Mouse (Mus musculus) left cerebral cortex, postnatal 25 days (tissue): ENCODE data around the gene Med19. TPM values are rescaled to one million over a fixed set of nuclear protein-coding genes. Genes with fewer than 3 reads are reported as not detected.
A peak's percentile ranks its signal among the peaks of the same experiment; 100 is the strongest.
"Not testable (repeated sequence)": the region's sequence is repeated elsewhere in the genome, so short reads cannot be mapped to it uniquely, and the experiment has no call there.

Source experiments
- DNase-seq, 2 experiments: peaks; one replicate each; pipeline ENCODE4 v3.0.0; 2022; ENCODE audit warnings: low spot score in 2 of 2, mixed read lengths in 1 of 2
- intact Hi-C: fragments of 180-260 bp; cut with DNase I; formaldehyde crosslinking; loops from one replicate; pipeline ENCODE4 v1.15.1; 2025
- total RNA-seq, 2 experiments: library from RNA; stranded (reverse); gene quantifications; 2 replicates each; pipeline ENCODE4 v1.2.3; 2021

Med19 gene
- total RNA-seq, 2 experiments from 2014 or later, result 30.4 to 32.0 TPM

DNA sequence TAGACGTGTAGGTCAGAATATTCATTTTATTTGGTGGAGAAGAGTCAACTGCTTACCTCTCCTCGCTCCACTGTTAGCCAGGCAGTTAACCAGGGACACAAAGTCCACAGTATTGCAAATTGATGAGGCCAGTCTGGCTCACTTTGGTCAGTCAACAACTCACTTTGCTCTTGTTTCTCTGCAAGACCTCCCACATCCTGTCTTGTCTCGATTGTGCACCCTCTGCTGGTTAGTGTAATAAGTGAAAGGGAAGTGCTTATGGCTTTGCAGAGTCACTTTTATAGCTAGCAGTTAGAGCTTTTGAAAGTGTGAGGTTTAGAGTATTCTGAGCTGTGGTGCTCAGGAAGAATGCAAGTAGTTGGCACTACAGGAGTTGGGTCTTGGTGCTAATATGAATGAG is 17.9 kb upstream of the Med19 start:
- intact Hi-C loops, result loop anchor here (2.0 kb wide), 1 partner anchor 43 kb away; no protein-coding TSS in a partner anchor
- DNase-seq, result peak; percentile 47 to 79

DNA sequence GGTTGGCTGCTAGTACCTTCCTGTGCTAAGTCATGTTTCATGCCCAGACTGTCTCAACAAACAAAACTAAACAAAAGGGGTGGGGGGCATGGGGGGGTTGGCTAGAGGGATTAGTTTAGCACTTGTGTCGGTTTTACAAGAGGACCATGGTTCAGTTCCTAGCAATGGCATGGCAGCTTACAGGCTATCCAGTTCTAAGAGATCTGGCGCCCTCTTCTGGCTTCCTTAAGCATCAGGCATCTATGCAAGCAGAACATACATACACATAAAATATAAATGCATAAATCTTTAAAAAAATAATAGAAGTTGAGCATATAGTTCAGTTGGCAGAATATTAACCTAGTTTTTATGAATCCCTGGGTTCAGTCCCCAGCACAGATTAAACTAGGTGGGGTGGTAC is 15.3 kb upstream of the Med19 start:
- DNase-seq, result no peak
- intact Hi-C loops, result loop anchor here (2.0 kb wide), 1 partner anchor 208 kb away; no protein-coding TSS in a partner anchor

DNA sequence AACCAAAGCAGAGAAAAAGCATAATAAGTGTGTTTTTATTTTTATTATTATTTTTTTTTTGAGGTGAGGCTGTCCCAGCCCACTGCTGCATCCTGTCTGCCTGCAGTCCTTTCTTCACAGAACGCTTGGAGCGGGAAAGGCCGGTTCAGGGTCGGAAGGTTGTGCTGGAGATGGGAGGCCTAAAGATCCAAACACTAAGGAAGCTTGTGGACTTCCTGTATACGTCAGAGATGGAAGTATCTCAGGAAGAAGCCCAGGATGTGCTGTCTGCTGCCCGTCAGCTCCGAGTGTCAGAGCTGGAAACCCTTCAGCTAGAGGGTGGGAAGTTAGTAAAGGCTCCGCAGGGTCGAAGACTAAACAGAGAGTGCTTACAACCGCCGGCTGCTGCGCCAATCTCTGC is 12.1 kb upstream of the Med19 start:
- no peak for DNase-seq
- intact Hi-C loops, result no loop called here

DNA sequence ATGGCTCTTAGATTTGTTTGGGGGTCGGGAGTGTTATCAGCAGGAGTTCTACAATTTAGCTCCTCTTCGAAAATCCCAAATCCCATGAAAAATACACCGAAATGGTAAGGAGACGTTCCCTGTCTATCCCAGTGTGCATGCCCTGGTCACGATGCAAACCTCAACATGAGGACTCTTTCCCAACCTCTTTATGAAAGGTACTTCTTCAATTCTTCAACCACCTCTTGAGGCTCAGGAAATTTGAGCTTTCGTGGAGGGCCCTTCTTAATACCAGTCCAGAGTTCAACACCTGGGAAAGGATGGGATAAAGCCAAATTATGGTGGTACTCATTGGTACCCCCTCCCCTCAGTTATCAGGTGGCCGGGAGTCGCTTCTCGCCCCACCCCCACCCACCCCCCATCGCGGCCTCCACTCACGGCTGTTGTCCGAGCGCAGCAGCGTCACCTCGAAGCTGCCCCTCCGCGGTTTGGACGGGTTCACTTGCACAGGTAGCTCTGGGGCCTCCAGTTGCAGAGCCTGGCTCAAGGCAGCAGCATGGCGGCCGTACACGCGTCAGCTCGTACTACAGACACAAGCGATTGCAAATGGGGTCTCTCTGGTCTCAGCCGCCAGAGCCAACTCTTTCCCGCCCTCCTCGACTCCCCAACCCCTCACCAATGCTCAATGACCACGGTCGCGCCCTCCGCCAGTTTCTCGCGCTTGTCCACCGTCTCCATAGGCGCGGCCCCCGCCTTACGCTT is 8.2 kb upstream of the Med19 start:
- intact Hi-C loops, result loop anchor here (1.0 kb wide), 1 partner anchor 128 kb away; the partner anchor contains the start of gene Ube2l6
- DNase-seq, result no peak

- intact Hi-C loops, result loop anchor here (1.0 kb wide), 1 partner anchor 128 kb away; the partner anchor contains the start of gene Ube2l6
- peak; percentile 86 to 94 for DNase-seq
Measured at GRCm38 (mm10) chr2:84670569-84670933, 7.7 kb upstream of the Med19 start, which contains the start of gene Selenoh. Selenoh (minus strand) TSS chr2:84670770.

DNA sequence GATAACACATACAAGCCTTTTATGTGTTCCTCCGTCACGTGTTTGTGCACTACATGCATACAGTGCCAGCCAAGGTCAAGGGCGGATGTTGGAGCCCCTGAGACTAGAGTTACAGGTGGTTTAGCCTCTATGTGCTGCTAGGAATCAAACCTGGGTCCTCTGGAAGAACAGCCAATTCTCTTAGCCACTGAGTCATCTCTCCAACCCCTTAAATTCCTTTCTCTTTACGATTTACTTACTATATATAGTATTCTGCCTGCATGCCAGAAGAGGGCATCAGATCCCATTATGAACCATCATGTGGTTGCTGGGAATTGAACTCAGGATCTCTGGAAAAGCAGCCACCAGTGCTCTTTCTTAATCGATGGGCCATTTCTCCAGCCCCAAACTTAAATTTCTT is 6.7 kb upstream of the Med19 start:
- intact Hi-C loops, DNase-seq: not testable (repeated sequence)

DNA sequence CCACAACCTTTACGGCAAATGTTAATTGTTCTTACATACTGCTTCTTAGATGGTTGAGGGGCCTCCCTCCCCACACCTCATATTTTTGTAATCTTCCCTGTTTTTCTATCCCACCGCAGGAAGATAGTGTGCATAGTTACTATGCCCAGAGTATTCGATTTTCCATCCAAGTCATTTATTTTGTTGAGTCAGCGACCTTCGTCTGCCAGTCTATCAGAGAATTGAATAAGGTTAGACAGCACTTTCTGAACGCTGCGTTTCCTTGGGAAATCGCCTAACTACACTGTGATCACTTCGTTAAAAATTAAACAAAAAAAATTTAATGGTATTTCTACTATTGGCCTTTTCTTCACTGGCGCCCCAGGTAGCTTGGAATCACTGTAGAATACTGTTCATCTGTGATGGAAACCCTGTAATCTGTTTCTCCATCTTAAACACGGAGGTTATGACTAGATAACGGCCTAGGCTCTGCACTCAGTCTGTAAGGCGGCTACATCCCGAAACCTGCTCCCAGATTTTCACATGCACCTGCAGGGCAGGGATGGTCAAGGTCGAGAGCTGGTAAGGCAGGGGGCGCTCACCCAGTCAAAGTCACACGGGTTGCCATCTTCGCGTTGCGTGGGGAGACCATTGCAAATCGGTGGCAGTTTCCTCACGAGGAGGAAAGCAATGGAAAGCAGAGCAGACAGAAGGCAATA is 783 bp upstream of the Med19 start:
- intact Hi-C loops, result no loop called here
- no peak for DNase-seq

GRCm38 (mm10) chr2:84679016-84679415 is 814 bp downstream of the Med19 start, which contains the start of gene Tmx2:
Tmx2 (minus strand) TSS chr2:84679140.
- intact Hi-C loops, result no loop called here
- no peak for DNase-seq

GRCm38 (mm10) chr2:84682605-84683183 is 4.5 kb downstream of the Med19 start:
- intact Hi-C loops, result no loop called here
- no peak for DNase-seq

DNA sequence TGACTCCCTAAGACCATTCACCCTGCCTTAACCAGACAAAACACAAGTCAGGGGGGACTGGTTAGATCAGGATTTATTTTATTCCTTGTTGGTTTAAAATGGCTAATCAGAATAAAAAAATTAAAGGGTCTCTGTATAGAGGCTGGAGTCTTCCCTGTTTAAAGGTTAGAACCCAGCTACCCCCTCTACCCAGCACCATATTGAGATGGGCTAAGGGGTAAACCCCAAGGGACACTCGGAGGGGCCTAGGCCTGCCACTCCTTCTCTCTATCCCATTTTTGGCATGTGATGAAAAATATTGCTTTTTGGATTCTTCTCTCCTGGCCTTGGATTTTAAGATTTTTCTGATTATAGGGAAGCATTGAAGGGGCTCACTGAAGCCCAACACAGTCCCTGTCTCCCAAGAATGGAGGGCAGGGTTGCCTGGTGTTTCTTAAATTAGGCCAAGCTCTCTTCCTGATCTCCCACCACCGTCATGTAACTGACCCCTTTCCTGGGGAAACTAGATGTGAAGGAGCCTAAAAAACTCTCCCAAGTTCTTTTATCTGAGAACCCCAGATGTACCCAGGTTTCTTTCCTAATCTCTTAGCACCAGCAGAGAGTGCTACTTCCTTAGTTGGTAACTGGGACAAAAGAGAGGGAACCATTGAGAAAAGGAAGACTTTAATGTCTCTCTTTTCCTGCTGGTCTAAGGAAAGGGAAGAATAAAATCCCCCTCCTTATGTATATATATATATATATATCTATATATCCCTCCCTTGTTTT is 10.1 kb downstream of the Med19 start:
- intact Hi-C loops, result no loop called here
- no peak for DNase-seq

GRCm38 (mm10) chr2:84690050-84690449 is 11.8 kb downstream of the Med19 start:
- DNase-seq, result no peak
- intact Hi-C loops, result no loop called here

GRCm38 (mm10) chr2:84695007-84695695 is 16.9 kb downstream of the Med19 start:
- intact Hi-C loops, result no loop called here
- no peak for DNase-seq

- intact Hi-C loops, result no loop called here
- DNase-seq, result no peak
Measured at GRCm38 (mm10) chr2:84703497-84703896, 25.3 kb downstream of the Med19 start.

GRCm38 (mm10) chr2:84704329-84704728 is 26.1 kb downstream of the Med19 start:
- DNase-seq, result no peak
- intact Hi-C loops, result no loop called here

GRCm38 (mm10) chr2:84705295-84705694 is 27.1 kb downstream of the Med19 start:
- intact Hi-C loops, result no loop called here
- DNase-seq, result no peak

GRCm38 (mm10) chr2:84707523-84707922 is 29.3 kb downstream of the Med19 start:
- intact Hi-C loops, result no loop called here
- no peak for DNase-seq

- no peak for DNase-seq
- intact Hi-C loops, result no loop called here
Measured at GRCm38 (mm10) chr2:84711898-84712297, 33.7 kb downstream of the Med19 start.

- DNase-seq, result no peak
- intact Hi-C loops, result no loop called here
Measured at GRCm38 (mm10) chr2:84714422-84714810, 36.2 kb downstream of the Med19 start.
